Mouse (Mus musculus) brain, embryonic 14.5 days (tissue): ENCODE data around the gene Olfr767.

ENCODE experiments used
- CTCF ChIP-seq: fragments of 200-500 bp; IDR thresholded peaks from 2 replicates; pipeline ENCODE4 v1.5.1; 2012; ENCODE audit warnings: inconsistent platforms, mild to moderate bottlenecking, moderate library complexity, borderline replicate concordance; ENCODE audit not compliant: insufficient read depth, insufficient read length; ENCODE audit errors: extremely low read depth
- POLR2A ChIP-seq: fragments of 200-500 bp; IDR thresholded peaks from 2 replicates; pipeline ENCODE4 v1.6.1; 2012; ENCODE audit warnings: mild to moderate bottlenecking, inconsistent platforms, borderline replicate concordance; ENCODE audit not compliant: poor library complexity, insufficient read depth, insufficient read length, severe bottlenecking; ENCODE audit errors: extremely low read depth

DNA sequence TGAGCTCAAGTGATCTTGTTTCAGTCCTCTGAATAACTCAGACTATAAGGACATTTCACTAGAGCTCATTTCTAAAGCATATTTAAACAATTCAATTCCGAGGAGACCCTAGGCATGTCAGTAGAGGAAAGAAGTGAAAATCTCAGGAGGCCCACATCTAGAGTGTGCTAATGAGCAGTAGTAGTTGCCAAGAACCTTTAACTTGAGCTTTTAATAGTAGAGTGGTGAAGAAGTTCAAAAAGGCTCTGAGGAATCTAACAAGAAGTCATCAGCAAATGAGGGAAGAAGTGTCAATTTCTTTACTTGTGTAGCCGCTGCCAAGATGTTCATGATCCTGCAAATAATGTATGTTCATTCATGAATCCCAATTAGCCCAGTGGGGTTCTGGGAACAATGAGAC lies 13.8 kb downstream of the Olfr767 start, which contains the start of gene Olfr766-ps1:
- TF ChIP-seq CTCF (no peak), POLR2A (no peak)
